Mouse (Mus musculus) kidney, postnatal 14 days (tissue): ENCODE results near the gene Plpp2.

Experiments used
- DNase-seq: peaks from one replicate; pipeline ENCODE4 v3.0.0; 2022; ENCODE audit warnings: mixed read lengths

Plpp2 gene

DNA sequence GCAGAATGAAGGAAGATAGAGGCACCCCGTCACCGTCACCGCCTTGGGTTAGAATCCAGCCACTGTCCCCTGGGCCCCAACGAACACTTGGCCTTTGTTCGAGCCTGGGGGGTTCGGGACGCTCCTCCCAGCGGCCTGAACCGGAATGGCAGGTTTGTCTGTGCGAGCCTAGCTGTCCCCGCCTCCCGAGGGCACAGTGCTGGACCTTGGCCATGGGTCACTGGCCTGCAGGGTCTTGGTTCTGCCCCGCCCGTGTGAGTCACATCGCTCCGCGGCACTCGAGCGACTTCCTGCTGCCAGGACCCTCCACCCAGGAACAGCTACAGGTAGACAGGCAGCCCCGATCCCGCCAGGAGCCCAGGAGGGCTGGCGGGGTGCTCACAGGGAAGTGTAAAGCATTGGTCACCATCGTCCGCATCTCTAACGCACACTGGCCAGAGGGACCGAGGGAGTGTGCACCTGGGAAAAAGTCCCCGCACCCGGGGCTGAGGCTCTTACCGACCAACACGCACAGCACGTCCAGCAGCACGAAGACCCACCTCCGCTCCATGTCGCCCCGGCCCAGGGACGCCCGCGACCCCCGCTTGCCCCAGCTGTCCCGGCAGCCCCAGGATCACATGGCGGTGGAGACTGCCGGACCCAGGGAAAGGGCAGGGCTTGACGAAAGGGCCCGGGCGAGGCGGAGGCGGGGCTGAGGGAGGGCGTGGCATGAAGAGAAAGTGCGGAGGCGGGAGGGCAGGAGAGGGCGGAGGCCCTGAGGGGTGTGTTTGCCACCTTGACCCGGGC lies at the start of gene Plpp2:
Gene Plpp2 (minus strand): TSS at position 671 of the 786 bp plus-strand sequence.
- DNase-seq, result peak; percentile 90

- no peak for DNase-seq
These were observed 47.9 kb upstream of the Plpp2 start for GRCm38 (mm10) chr10:79581501-79581900.

GRCm38 (mm10) chr10:79580811-79581210 lies 47.2 kb upstream of the Plpp2 start:
- DNase-seq, result peak; percentile 30

- DNase-seq, result no peak
These were observed 46.8 kb upstream of the Plpp2 start for GRCm38 (mm10) chr10:79580356-79580755.

- DNase-seq, result no peak
These were observed 46.2 kb upstream of the Plpp2 start for GRCm38 (mm10) chr10:79579781-79580180.

GRCm38 (mm10) chr10:79578891-79579290 lies 45.3 kb upstream of the Plpp2 start:
- DNase-seq, result no peak

DNA sequence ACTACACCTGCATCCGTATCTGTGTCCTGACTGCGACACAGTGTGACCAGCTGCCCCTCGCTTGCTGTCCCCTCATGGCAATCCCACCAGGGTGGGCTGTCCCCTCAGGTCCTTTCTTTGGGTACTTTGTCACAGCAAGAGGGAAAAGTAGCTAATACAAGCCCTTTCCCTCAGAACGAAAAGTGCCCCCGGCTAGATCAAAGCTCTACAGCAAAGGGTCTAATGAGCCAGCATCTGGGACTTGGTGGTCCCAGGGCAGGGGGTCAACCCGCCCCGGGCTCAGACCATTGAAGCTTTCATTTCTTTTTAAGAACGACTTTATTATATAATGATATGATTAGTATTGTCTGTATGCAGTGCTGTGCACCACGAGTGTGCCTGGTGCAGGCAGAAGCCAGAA lies 44.7 kb upstream of the Plpp2 start:
- DNase-seq, result no peak

DNA sequence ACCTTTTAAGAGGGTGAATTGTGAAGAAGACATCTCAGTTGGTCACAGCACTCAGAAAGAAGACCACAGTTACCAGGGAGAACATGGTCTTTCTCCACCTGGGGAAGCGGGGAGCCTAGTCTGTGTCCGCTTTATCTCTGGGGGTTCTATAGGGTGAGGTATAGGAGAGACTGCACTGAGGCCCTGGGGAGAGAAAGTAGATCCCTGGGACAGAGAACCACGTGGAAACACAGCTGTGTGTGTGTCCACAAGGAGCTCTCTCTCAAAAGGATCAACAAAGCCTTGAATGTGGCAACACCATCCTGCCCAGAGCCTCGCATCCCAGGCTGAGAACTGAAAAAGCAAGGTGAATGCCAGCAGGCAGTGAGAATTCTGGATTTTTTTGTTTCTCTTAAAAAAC lies 43.8 kb upstream of the Plpp2 start:
- no peak for DNase-seq

- DNase-seq, result no peak
These were observed 42.2 kb upstream of the Plpp2 start for GRCm38 (mm10) chr10:79575754-79576153.

GRCm38 (mm10) chr10:79574796-79575195 lies 41.2 kb upstream of the Plpp2 start:
- no peak for DNase-seq

GRCm38 (mm10) chr10:79574350-79574749 lies 40.8 kb upstream of the Plpp2 start:
- no peak for DNase-seq

GRCm38 (mm10) chr10:79573611-79574010 lies 40.0 kb upstream of the Plpp2 start:
- no peak for DNase-seq

DNA sequence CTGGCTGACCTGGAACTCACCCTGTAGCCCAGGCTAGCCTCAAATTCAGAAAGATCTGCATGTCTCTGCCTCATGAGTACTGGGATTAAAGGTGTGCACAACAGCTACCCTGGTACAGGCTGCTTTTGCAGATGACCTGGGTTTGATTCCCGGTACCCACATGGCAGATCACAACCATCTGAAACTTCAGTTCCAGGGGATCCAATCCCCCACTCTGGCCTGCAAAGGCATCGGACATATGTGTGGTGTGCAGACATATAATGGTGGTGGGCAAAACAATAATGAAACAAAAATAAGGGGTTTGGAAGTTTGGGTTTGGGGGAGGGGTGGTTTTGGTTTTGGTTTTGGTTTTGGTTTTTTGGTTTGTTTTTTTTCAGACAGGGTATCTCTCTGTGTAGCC lies 37.7 kb upstream of the Plpp2 start:
- DNase-seq, result no peak

DNA sequence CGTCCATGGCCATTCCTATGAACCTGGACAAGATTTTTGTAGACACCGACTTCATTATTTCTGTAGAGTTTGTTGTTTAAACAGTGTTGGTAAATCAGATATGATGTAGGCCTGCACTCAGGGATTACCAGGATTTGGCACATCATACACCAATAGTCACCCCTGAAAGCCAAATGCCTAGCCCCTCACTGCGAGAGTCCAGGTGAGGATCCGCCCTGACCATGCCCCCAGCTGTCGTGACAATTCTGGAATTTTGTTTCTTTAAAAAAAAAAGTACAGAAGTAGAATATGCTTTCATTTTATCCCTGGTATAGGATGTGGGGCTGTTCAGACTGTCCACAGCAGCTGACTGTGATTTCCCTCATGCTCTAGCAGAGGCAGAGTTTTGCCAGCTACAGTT lies 36.3 kb upstream of the Plpp2 start:
- DNase-seq, result no peak

DNA sequence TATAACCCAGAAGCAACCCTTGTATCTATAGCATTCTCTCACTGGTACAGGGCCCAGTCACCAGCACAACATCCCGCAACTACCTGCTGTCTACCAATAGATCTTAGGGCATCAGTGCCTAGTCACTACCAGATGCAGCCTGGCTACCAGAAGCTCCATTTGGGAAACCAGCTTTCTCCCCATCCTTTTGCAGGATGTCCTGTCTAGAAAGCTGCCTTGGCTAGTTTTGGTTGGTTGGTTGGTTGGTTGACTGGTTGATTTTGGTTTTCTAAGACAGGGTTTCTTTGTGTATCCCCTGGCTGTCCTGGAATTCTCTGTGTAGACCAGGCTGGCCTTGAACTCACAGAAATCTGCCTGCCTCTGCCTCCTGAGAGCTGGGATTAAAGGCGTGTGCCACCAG lies 26.1 kb upstream of the Plpp2 start:
- no peak for DNase-seq

DNA sequence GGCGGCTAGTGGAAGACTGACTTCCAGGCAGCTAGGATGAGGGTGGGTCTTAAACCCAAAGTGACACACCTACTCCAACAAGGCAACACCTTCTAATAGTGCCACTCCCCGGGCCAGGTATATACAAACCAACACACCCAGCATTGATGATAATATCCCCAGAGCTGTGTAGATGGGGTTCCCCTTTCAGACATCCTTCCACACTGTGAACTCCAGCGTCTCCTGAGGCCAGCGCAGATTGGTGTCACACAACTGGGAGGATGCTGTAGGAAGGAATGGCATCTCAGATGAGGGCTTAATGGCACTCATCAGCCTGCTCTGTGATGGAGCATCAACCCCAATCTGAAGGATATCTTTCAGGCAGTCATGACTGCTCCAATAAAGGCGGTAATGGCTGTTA lies 23.9 kb upstream of the Plpp2 start:
- no peak for DNase-seq

DNA sequence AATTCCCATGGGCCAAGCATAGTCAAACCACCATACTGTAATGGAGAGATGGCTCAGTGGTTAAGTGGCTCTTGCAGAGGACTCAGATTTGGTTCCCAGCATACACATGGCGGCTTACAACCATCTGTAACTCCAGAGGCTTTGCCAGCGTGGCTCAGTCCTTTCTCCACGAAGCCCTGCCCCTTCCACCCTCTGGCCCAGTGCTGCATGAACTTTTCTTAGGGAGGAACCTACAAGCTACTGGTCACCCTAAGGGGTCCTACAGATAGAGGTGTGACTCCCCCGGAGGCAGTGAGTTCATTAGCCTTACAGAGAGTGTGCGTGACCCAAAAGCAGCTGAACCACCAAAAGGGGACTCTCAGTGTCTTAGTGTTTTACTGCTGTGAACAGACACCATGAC lies 23.4 kb upstream of the Plpp2 start:
- DNase-seq, result no peak

DNA sequence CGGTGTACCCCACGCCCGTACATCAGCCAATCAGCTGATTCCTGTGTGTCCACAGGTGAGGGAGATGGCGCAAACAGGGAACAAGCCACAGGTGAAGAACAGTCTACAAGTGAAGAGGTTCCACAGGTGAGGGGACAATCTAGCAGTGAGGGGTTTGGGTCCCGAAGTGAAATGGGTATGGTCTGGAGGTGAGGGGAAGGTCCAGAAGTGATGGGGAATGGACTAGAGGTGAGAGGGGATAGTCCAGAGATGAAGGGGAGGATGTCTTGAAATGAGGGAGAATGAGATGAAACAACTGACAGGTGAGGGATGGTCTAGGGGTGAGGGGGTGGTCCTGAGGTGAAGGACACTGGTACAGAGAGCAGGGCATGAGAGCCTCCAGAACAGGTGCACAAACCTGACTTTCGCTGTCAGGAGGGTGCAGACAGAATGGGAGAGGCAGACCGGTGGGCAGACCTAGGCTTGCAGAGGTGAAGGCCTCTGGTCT lies 21.7 kb upstream of the Plpp2 start:
- no peak for DNase-seq

DNA sequence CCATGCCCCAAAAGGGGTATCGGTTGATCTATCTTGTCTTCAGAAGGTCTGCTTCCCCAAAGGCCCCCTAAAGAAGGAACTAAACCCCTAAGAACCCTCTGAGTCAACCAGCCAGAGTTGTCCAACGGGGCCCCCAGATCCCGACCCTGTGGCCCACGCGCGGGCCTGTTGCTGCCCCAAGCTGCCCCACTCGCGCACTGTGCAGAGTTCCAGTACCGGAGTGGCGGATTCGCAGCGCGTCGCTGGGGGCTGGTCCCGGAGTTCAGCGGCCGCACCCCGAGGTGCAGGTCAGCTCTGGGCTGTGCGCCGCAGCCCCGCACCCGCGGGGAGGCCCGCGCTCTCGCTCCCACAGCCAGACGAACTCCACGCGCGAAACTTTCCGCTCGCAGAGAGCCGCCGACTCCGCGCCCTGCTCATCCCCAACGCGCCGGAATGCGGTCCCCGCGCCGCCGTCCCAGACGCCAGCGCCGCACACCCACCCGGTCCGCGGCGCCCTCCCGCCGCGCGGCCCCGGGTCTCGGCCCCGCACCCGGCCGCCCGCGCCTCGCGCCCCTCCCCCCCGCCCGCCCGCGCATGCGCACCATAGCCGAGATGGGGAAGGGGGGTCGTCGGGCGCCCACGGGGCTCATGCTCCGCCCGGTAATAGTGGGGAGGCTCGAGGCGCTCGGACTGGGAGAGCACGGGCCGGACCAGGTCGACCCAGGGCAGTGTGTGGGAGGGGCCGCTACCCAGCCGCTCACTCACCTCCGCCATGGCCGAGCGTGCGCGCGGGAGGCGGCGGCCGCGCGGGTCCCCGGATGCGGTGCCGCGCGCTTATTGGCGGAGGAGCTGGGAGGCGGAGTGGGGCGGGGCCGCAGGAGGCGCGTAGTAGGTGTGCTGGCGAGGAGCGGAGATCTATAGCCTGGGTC lies 21.0 kb upstream of the Plpp2 start, which contains the start of gene Mier2:
Gene Mier2 (minus strand): TSS at position 870 of the 908 bp plus-strand sequence.
- DNase-seq, result peak; percentile 88

DNA sequence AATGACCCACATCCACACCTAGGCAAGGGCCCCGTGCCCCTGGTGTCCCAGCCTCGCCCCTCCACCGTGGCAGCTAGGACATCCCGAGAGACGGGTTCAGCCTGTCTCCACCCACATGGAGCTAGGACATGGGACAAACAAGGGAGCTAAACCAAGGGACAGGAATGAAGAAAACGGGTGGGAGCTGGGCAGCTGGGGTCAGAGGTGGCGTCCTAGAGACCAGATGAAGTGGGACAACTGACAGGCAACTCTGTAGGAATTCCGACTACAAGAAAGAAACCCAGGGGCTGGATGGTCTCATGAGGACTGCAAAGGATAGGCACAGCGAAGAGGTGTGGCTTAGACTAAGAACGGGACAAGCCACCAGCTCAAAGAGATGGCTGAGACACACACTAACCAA lies 20.1 kb upstream of the Plpp2 start:
- no peak for DNase-seq

DNA sequence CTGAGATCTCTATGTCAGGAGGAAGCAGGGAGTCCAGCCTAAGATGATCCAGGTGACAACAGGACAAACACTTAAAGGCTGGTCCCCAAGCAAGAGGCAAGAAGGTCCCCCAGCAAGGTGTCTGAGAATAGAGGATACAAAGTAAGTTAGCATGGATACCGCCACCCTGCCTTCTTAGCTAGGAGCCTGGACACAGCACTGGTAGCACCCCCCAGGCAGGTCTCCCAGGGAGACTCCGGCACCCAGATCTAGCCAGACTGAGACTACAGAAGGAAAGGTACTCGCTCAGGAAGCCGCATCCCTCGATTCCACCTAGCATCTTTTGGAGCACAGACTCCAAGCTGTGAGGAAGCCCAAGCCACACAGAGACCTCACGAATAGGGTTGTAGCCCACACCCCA lies 19.6 kb upstream of the Plpp2 start:
- no peak for DNase-seq

- no peak for DNase-seq
These were observed 18.9 kb upstream of the Plpp2 start for GRCm38 (mm10) chr10:79552531-79552930.

DNA sequence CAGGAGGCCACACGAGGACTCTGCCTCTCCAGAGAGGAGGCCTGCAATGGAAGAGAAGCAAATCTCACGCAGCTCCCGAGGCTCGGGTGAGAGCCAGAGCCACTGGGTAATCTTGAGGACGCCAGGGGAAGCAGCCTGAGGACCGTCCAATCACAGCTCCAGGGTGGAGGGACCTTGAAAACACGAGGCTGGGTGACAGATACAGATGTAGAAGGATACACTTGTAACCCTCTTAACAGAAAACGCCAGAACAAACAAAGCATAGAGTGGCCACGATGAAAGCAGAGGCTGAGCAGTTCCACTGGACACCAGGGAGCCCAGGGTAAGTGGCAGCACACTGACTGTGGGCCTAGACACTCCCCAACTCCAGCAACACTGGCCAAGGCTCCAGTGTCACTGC lies 16.8 kb upstream of the Plpp2 start:
- DNase-seq, result no peak
